Mouse (Mus musculus) stomach, embryonic 14.5 days (tissue): ENCODE results near the gene Acsbg1. TPM values are rescaled to one million over a fixed set of nuclear protein-coding genes. Genes with fewer than 3 reads are reported as not detected.

Experiments used
- ATAC-seq: fragments of 200-750 bp; cut with Nextera tagmentation; 2 replicates; pipeline ENCODE4 v1.8.0; 2017; ENCODE audit warnings: low read depth, moderate TSS enrichment; ENCODE audit not compliant: insufficient number of reproducible peaks, insufficient read depth, low FRiP score
- H3K27ac ChIP-seq: fragments of 300-500 bp; sonication (generic); 2 replicates; pipeline ENCODE4 v1.5.1; 2014; ENCODE audit warnings: mild to moderate bottlenecking, low read length, moderate library complexity, mixed read lengths
- H3K27me3 ChIP-seq: fragments of 300-500 bp; sonication (generic); 2 replicates; pipeline ENCODE4 v1.6.1; 2014; ENCODE audit warnings: low read length, control low read depth, mixed read lengths; ENCODE audit not compliant: control insufficient read depth, insufficient read depth
- H3K36me3 ChIP-seq: fragments of 300-500 bp; sonication (generic); 2 replicates; pipeline ENCODE4 v1.6.1; 2014; ENCODE audit warnings: mild to moderate bottlenecking, control low read depth, low read length, moderate library complexity, mixed read lengths; ENCODE audit not compliant: control insufficient read depth, insufficient read depth
- H3K4me1 ChIP-seq: fragments of 300-500 bp; sonication (generic); 2 replicates; pipeline ENCODE4 v1.6.1; 2014; ENCODE audit warnings: low read length, control low read depth, mixed read lengths; ENCODE audit not compliant: control insufficient read depth, insufficient read depth
- H3K4me2 ChIP-seq: fragments of 300-500 bp; sonication (generic); replicated peaks from 2 replicates; pipeline ENCODE4 v1.6.1; 2014; ENCODE audit warnings: low read depth, low read length, control low read depth
- H3K4me3 ChIP-seq: fragments of 300-500 bp; sonication (generic); 2 replicates; pipeline ENCODE4 v1.5.1; 2014; ENCODE audit warnings: low read depth, low read length, control low read depth
- H3K9ac ChIP-seq: fragments of 300-500 bp; sonication (generic); replicated peaks from 2 replicates; pipeline ENCODE4 v1.6.1; 2014; ENCODE audit warnings: low read depth, mild to moderate bottlenecking, control low read depth, low read length, moderate library complexity, mixed read lengths
- H3K9me3 ChIP-seq: fragments of 300-500 bp; sonication (generic); 2 replicates; pipeline ENCODE4 v1.6.1; 2016; ENCODE audit warnings: low read depth, low read length, control low read depth; ENCODE audit not compliant: control insufficient read depth
- WGBS: fragments of 180-500 bp; shearing (Covaris S2); extraction: QIAGEN DNeasy Blood & Tissue Kit; methylation state at CpG from one replicate; pipeline ENCODE4 v1.1.7; 2014; 5-methylcytosine and 5-hydroxymethylcytosine counted together
- polyA plus RNA-seq: library from polyadenylated mRNA; unstranded; fragments of >200 nt; fragmentation: Nextera tagmentation; extraction: Ambion mirVana; gene quantifications from 2 replicates; pipeline ENCODE4 v1.2.1, GENCODE M21; 2014

The Acsbg1 gene
- polyA plus RNA-seq, 1 experiment from 2014 or later: 0.74 TPM

- no peak overlapping the region for H3K27ac ChIP-seq
- WGBS: 67% methylated on average over 2 of the region's 2 CpGs
Measured at GRCm38 (mm10) chr9:54642149-54642548, 19.5 kb downstream of the Acsbg1 start.

GRCm38 (mm10) chr9:54641548-54641947 lies 20.1 kb downstream of the Acsbg1 start:
- no peak for ATAC-seq
- WGBS: 77% methylated on average over 3 of the region's 3 CpGs
- Histone ChIP-seq H3K4me1 (no peaks in the 10 kb centered on the region), H3K9me3 (no peaks in the 10 kb centered on the region), H3K27me3 (no peaks in the 10 kb centered on the region), H3K27ac (no peak overlapping the region), H3K9ac (no peak overlapping the region), H3K4me2 (no peak overlapping the region), H3K4me3 (no peak overlapping the region), H3K36me3 (no peaks in the 10 kb centered on the region)

More at GRCm38 (mm10) chr9:54642149-54642548, 19.5 kb downstream of the Acsbg1 start:
- Histone ChIP-seq H3K36me3 (no peaks in the 10 kb centered on the region), H3K4me3 (no peak overlapping the region), H3K4me2 (no peak overlapping the region), H3K9ac (no peak overlapping the region), H3K9me3 (no peaks in the 10 kb centered on the region), H3K4me1 (no peaks in the 10 kb centered on the region), H3K27me3 (no peaks in the 10 kb centered on the region)
- no peak for ATAC-seq

- no peaks in the 10 kb centered on the region for H3K27me3 ChIP-seq
- no peak overlapping the region for H3K9ac ChIP-seq
- WGBS: 52% methylated on average over 2 of the region's 2 CpGs
- ATAC-seq: no peak
- no peak overlapping the region for H3K4me2 ChIP-seq
- no peak overlapping the region for H3K27ac ChIP-seq
- no peaks in the 10 kb centered on the region for H3K36me3 ChIP-seq
- no peaks in the 10 kb centered on the region for H3K9me3 ChIP-seq
- H3K4me1 ChIP-seq: no peaks in the 10 kb centered on the region
- no peak overlapping the region for H3K4me3 ChIP-seq
Measured at GRCm38 (mm10) chr9:54639192-54639591, 22.5 kb downstream of the Acsbg1 start.

GRCm38 (mm10) chr9:54637510-54638314 lies 24.0 kb downstream of the Acsbg1 start:
- Histone ChIP-seq H3K4me2 (no peak overlapping the region), H3K9me3 (no peaks in the 10 kb centered on the region), H3K27ac (no peak overlapping the region), H3K27me3 (no peaks in the 10 kb centered on the region), H3K4me1 (no peaks in the 10 kb centered on the region), H3K9ac (no peak overlapping the region), H3K4me3 (no peak overlapping the region), H3K36me3 (no peaks in the 10 kb centered on the region)
- WGBS: 52% methylated on average over 5 of the region's 5 CpGs
- ATAC-seq: no peak

- H3K27ac ChIP-seq: no peak overlapping the region
- no peaks in the 10 kb centered on the region for H3K9me3 ChIP-seq
- 55% methylated on average over 2 of the region's 2 CpGs for WGBS
- no peaks in the 10 kb centered on the region for H3K27me3 ChIP-seq
- no peak overlapping the region for H3K4me2 ChIP-seq
- no peak for ATAC-seq
- no peaks in the 10 kb centered on the region for H3K36me3 ChIP-seq
- H3K9ac ChIP-seq: no peak overlapping the region
- H3K4me3 ChIP-seq: no peak overlapping the region
- no peaks in the 10 kb centered on the region for H3K4me1 ChIP-seq
Measured at GRCm38 (mm10) chr9:54633401-54633800, 28.3 kb downstream of the Acsbg1 start.

- ATAC-seq: no peak
- Histone ChIP-seq H3K27ac (no peak overlapping the region), H3K9ac (no peak overlapping the region), H3K4me2 (no peak overlapping the region), H3K9me3 (no peaks in the 10 kb centered on the region), H3K4me3 (no peak overlapping the region), H3K4me1 (no peaks in the 10 kb centered on the region), H3K27me3 (no peaks in the 10 kb centered on the region), H3K36me3 (no peaks in the 10 kb centered on the region)
Measured at GRCm38 (mm10) chr9:54630905-54631304, 30.8 kb downstream of the Acsbg1 start.

- ATAC-seq: no peak
- no peaks in the 10 kb centered on the region for H3K36me3 ChIP-seq
- no peaks in the 10 kb centered on the region for H3K4me1 ChIP-seq
- WGBS: 84% methylated on average over 5 of the region's 5 CpGs
- no peak overlapping the region for H3K4me2 ChIP-seq
- H3K27ac ChIP-seq: no peak overlapping the region
- H3K4me3 ChIP-seq: no peak overlapping the region
- no peaks in the 10 kb centered on the region for H3K27me3 ChIP-seq
- no peaks in the 10 kb centered on the region for H3K9me3 ChIP-seq
- no peak overlapping the region for H3K9ac ChIP-seq
Measured at GRCm38 (mm10) chr9:54629613-54630261, 31.9 kb downstream of the Acsbg1 start.

GRCm38 (mm10) chr9:54628752-54629151 lies 32.9 kb downstream of the Acsbg1 start:
- ATAC-seq: no peak
- no peaks in the 10 kb centered on the region for H3K9me3 ChIP-seq
- 90% methylated on average over 4 of the region's 4 CpGs for WGBS

More at GRCm38 (mm10) chr9:54628752-54629151, 32.9 kb downstream of the Acsbg1 start:
- H3K4me3 ChIP-seq: no peak overlapping the region
- no peaks in the 10 kb centered on the region for H3K27me3 ChIP-seq
- H3K9ac ChIP-seq: no peak overlapping the region
- H3K36me3 ChIP-seq: no peaks in the 10 kb centered on the region
- H3K4me1 ChIP-seq: no peaks in the 10 kb centered on the region
- no peak overlapping the region for H3K27ac ChIP-seq
- no peak overlapping the region for H3K4me2 ChIP-seq
